Mouse (Mus musculus) CH12.LX (cell line): ENCODE measurements around the gene Cnga2. TPM values are rescaled to one million over a fixed set of nuclear protein-coding genes. Genes with fewer than 3 reads are reported as not detected.

Experiments used
- DNase-seq: peaks from one replicate; pipeline ENCODE4 v3.0.0-alpha.2; 2013; ENCODE audit errors: extremely low read depth
- H3K27ac ChIP-seq: 2 replicates; pipeline ENCODE4 v1.5.1; 2012; ENCODE audit warnings: low read depth, mild to moderate bottlenecking, control low read depth, moderate library complexity; ENCODE audit not compliant: insufficient read depth
- H3K27me3 ChIP-seq: replicated peaks from 2 replicates; pipeline ENCODE3; 2012; ENCODE audit warnings: inconsistent platforms
- H3K36me3 ChIP-seq, 2 experiments: replicated peaks in 1 of 2; 2 replicates each; pipeline versions ENCODE3 to v1.6.1; 2012; ENCODE audit warnings: inconsistent platforms in 1 of 2, low read length in 1 of 2, mild to moderate bottlenecking in 1 of 2, mixed read lengths in 1 of 2, moderate library complexity in 1 of 2; ENCODE audit not compliant: control insufficient read depth in 1 of 2, insufficient read depth in 1 of 2
- H3K4me1 ChIP-seq, 2 experiments: 2 replicates each; pipeline ENCODE4 v1.6.1; 2012; ENCODE audit warnings: inconsistent platforms in 1 of 2, moderate library complexity in 1 of 2; ENCODE audit not compliant: insufficient read depth in 2 of 2, control insufficient read depth in 1 of 2
- H3K4me2 ChIP-seq: 2 replicates; pipeline ENCODE4 v1.6.1; 2012; ENCODE audit warnings: low read depth, mild to moderate bottlenecking, control low read depth; ENCODE audit not compliant: poor library complexity, insufficient read depth, severe bottlenecking
- H3K4me3 ChIP-seq, 3 experiments: fragments of 150-350 bp in 1 of 3; sonication (generic) in 1 of 3; replicated peaks in 1 of 3; 2 replicates each; pipeline versions ENCODE3 to v1.5.1; 2011 to 2012; ENCODE audit warnings: low read depth in 2 of 3, low read length in 2 of 3, mild to moderate bottlenecking in 2 of 3, moderate library complexity in 2 of 3, control low read depth in 1 of 3, improper control_type of control experiment in 1 of 3, inconsistent platforms in 1 of 3, mixed read lengths in 1 of 3; ENCODE audit not compliant: poor library complexity in 1 of 3
- H3K79me2 ChIP-seq: replicated peaks from 2 replicates; pipeline ENCODE4 v1.6.1; 2012; ENCODE audit warnings: mild to moderate bottlenecking, moderate library complexity; ENCODE audit not compliant: control insufficient read depth, poor library complexity, insufficient read depth, severe bottlenecking; ENCODE audit errors: extremely low read depth
- H3K9ac ChIP-seq: 2 replicates; pipeline ENCODE4 v1.6.1; 2012; ENCODE audit warnings: low read depth, mild to moderate bottlenecking, control low read depth, moderate library complexity; ENCODE audit not compliant: insufficient read depth
- H3K9me3 ChIP-seq: replicated peaks from 2 replicates; pipeline ENCODE3; 2012; ENCODE audit warnings: low read length, inconsistent platforms, mixed read lengths
- BHLHE40 ChIP-seq: IDR thresholded peaks from 2 replicates; pipeline ENCODE4 v1.6.1; 2011; ENCODE audit warnings: mild to moderate bottlenecking, low read depth, low read length, improper control_type of control experiment
- CHD1 ChIP-seq: IDR thresholded peaks from 2 replicates; pipeline ENCODE4 v1.6.1; 2012; ENCODE audit warnings: low read depth, low read length, improper control_type of control experiment, inconsistent platforms
- CHD2 ChIP-seq: IDR thresholded peaks from 2 replicates; pipeline ENCODE4 v1.6.1; 2011; ENCODE audit warnings: low read length, improper control_type of control experiment
- CTCF ChIP-seq, 2 experiments: IDR thresholded peaks in 1 of 2; conservative IDR thresholded peaks in 1 of 2; 2 replicates each; pipeline ENCODE4 v1.5.1; 2011 to 2012; ENCODE audit warnings: low read depth in 2 of 2, low read length in 2 of 2, improper control_type of control experiment in 1 of 2, inconsistent platforms in 1 of 2, mild to moderate bottlenecking in 1 of 2, moderate library complexity in 1 of 2
- E2F4 ChIP-seq: IDR thresholded peaks from 2 replicates; pipeline ENCODE4 v1.6.1; 2011; ENCODE audit warnings: low read depth, low read length, improper control_type of control experiment; ENCODE audit not compliant: insufficient replicate concordance
- ETS1 ChIP-seq: conservative IDR thresholded peaks from 2 replicates; pipeline ENCODE4 v1.6.1; 2012; ENCODE audit warnings: low read depth, mild to moderate bottlenecking, inconsistent platforms, low read length, improper control_type of control experiment, moderate library complexity
- GABPA ChIP-seq: IDR thresholded peaks from 2 replicates; pipeline ENCODE4 v1.6.1; 2012; ENCODE audit warnings: low read depth, low read length, improper control_type of control experiment, inconsistent platforms; ENCODE audit not compliant: insufficient replicate concordance
- HCFC1 ChIP-seq: IDR thresholded peaks from 2 replicates; pipeline ENCODE4 v1.6.1; 2012; ENCODE audit warnings: low read depth, mild to moderate bottlenecking, inconsistent platforms, low read length, improper control_type of control experiment
- IRF4 ChIP-seq: IDR thresholded peaks from 2 replicates; pipeline ENCODE4 v1.6.1; 2014; ENCODE audit warnings: low read depth, mild to moderate bottlenecking, inconsistent platforms, low read length, improper control_type of control experiment
- JUN ChIP-seq: IDR thresholded peaks from 2 replicates; pipeline ENCODE4 v1.6.1; 2011; ENCODE audit warnings: low read depth, mild to moderate bottlenecking, low read length, improper control_type of control experiment, moderate library complexity; ENCODE audit not compliant: insufficient read depth
- KAT2A ChIP-seq: IDR thresholded peaks from 2 replicates; pipeline ENCODE4 v1.6.1; 2012; ENCODE audit warnings: low read length, improper control_type of control experiment, inconsistent platforms; ENCODE audit not compliant: insufficient replicate concordance
- MAFK ChIP-seq: IDR thresholded peaks from 2 replicates; pipeline ENCODE4 v1.6.1; 2011; ENCODE audit warnings: low read length, improper control_type of control experiment; ENCODE audit not compliant: insufficient replicate concordance
- MAZ ChIP-seq: IDR thresholded peaks from 2 replicates; pipeline ENCODE4 v1.6.1; 2012; ENCODE audit warnings: low read depth, mild to moderate bottlenecking, inconsistent platforms, low read length, improper control_type of control experiment, moderate library complexity
- MEF2A ChIP-seq: IDR thresholded peaks from 2 replicates; pipeline ENCODE4 v1.6.1; 2014; ENCODE audit warnings: low read depth, mild to moderate bottlenecking, inconsistent platforms, low read length, improper control_type of control experiment, borderline replicate concordance
- MXI1 ChIP-seq: IDR thresholded peaks from 2 replicates; pipeline ENCODE4 v1.6.1; 2011; ENCODE audit warnings: mild to moderate bottlenecking, low read depth, low read length, improper control_type of control experiment
- MYC ChIP-seq: IDR thresholded peaks from 2 replicates; pipeline ENCODE4 v1.6.1; 2011; ENCODE audit warnings: low read depth, mild to moderate bottlenecking, improper control_type of control experiment, low read length
- NRF1 ChIP-seq: IDR thresholded peaks from 2 replicates; pipeline ENCODE4 v1.6.1; 2014; ENCODE audit warnings: low read depth, mild to moderate bottlenecking, inconsistent platforms, low read length, improper control_type of control experiment, moderate library complexity
- RAD21 ChIP-seq: IDR thresholded peaks from 2 replicates; pipeline ENCODE4 v1.6.1; 2011; ENCODE audit warnings: low read depth, mild to moderate bottlenecking, low read length, improper control_type of control experiment, moderate library complexity
- RCOR1 ChIP-seq: conservative IDR thresholded peaks from 2 replicates; pipeline ENCODE4 v1.6.1; 2012; ENCODE audit warnings: low read depth, mild to moderate bottlenecking, inconsistent platforms, low read length, improper control_type of control experiment
- SIN3A ChIP-seq: IDR thresholded peaks from 2 replicates; pipeline ENCODE4 v1.6.1; 2012; ENCODE audit warnings: low read length, improper control_type of control experiment, inconsistent platforms
- SMC3 ChIP-seq: IDR thresholded peaks from 2 replicates; pipeline ENCODE4 v1.6.1; 2011; ENCODE audit warnings: low read depth, low read length, improper control_type of control experiment
- TCF12 ChIP-seq: IDR thresholded peaks from 2 replicates; pipeline ENCODE4 v1.6.1; 2014; ENCODE audit warnings: low read depth, mild to moderate bottlenecking, inconsistent platforms, low read length, improper control_type of control experiment
- UBTF ChIP-seq: IDR thresholded peaks from 2 replicates; pipeline ENCODE4 v1.6.1; 2012; ENCODE audit warnings: low read depth, mild to moderate bottlenecking, inconsistent platforms, low read length, improper control_type of control experiment, moderate library complexity
- USF2 ChIP-seq: conservative IDR thresholded peaks from 2 replicates; pipeline ENCODE4 v1.6.1; 2011; ENCODE audit warnings: low read depth, low read length, improper control_type of control experiment
- ZC3H11A ChIP-seq: IDR thresholded peaks from 2 replicates; pipeline ENCODE4 v1.6.1; 2012; ENCODE audit warnings: low read depth, mild to moderate bottlenecking, inconsistent platforms, low read length, improper control_type of control experiment
- ZMIZ1 ChIP-seq: IDR thresholded peaks from 2 replicates; pipeline ENCODE4 v1.6.1; 2012; ENCODE audit warnings: low read depth, mild to moderate bottlenecking, inconsistent platforms, low read length, improper control_type of control experiment
- dilution Hi-C: fragments of 300-500 bp; cut with MboI; formaldehyde crosslinking; loops from 2 replicates; pipeline ENCODE4 v1.14.3; 2020; ENCODE audit warnings: low sequenced_read_pairs; ENCODE audit not compliant: extremely low pct_unique_long_range_greater_than_20kb, extremely low pct_ligation_motif_present
- in situ Hi-C: fragments of 300-500 bp; cut with MboI; formaldehyde crosslinking; loops from 3 replicates; pipeline ENCODE4 v1.14.3; 2019; ENCODE audit warnings: low sequenced_read_pairs, low pct_ligation_motif_present, low pct_unique_long_range_greater_than_20kb, mixed read lengths
- polyA plus RNA-seq: library from polyadenylated mRNA; unstranded; fragments of >175 nt; gene quantifications from 2 replicates; pipeline ENCODE4 v1.2.1, GENCODE M21; 2012; ENCODE audit warnings: low read depth; ENCODE audit not compliant: insufficient read length
- total RNA-seq, 2 experiments: library from RNA; depleted of rRNA; stranded (reverse); fragments of 300-350 nt in 1 of 2; fragments of >200 nt in 1 of 2; gene quantifications; 2 replicates each; pipeline ENCODE4 v1.2.3; 2012 to 2014

Gene Cnga2
- total and polyA plus RNA-seq, 3 experiments: not detected

- no peak overlapping the region for H3K9ac ChIP-seq
- H3K4me2 ChIP-seq: no peak overlapping the region
- no peaks in the 10 kb centered on the region for H3K36me3 ChIP-seq
- no peak for DNase-seq
- in situ Hi-C loops: no loop called here
- TF ChIP-seq RCOR1 (no peak), RAD21 (peak; percentile 54), IRF4 (no peak), SIN3A (no peak), CTCF (conservative IDR thresholded peaks at IDR 0.05 in 1 of 2, IDR thresholded peaks at IDR 0.05 in 1 of 2; ENCODE audit: low read depth in 2 of 2, low read length in 2 of 2) (peak; percentile 38 to 61; a peak in 3 of 4 replicates), BHLHE40 (no peak), MAFK (no peak), NRF1 (no peak), SMC3 (peak; percentile 27), CHD1 (no peak)
- H3K4me1 ChIP-seq: no peaks in the 10 kb centered on the region
- no peak overlapping the region for H3K27ac ChIP-seq
- H3K79me2 ChIP-seq: no peaks in the 10 kb centered on the region
- no peaks in the 10 kb centered on the region for H3K27me3 ChIP-seq
- no peaks in the 10 kb centered on the region for H3K9me3 ChIP-seq
- dilution Hi-C loops: no loop called here
- no peak overlapping the region for H3K4me3 ChIP-seq
These were observed 31.2 kb downstream of the Cnga2 start for GRCm38 (mm10) chrX:72022750-72023398.

GRCm38 (mm10) chrX:72023542-72023941, 31.9 kb downstream of the Cnga2 start:
- Histone ChIP-seq H3K9me3 (no peaks in the 10 kb centered on the region), H3K4me1 (no peaks in the 10 kb centered on the region)
- TF ChIP-seq ZMIZ1 (no peak), ETS1 (no peak), E2F4 (no peak)
- TF ChIP-seq, all 38 proteins: peak for 0
- dilution Hi-C loops: no loop called here
- in situ Hi-C loops: no loop called here
- no peak overlapping the region for H3K27ac ChIP-seq
- H3K4me3 ChIP-seq: no peak overlapping the region
- H3K9ac ChIP-seq: no peak overlapping the region
- H3K4me2 ChIP-seq: no peak overlapping the region
- H3K27me3 ChIP-seq: no peaks in the 10 kb centered on the region
- DNase-seq: no peak
- H3K36me3 ChIP-seq: no peaks in the 10 kb centered on the region
- no peaks in the 10 kb centered on the region for H3K79me2 ChIP-seq

GRCm38 (mm10) chrX:72044056-72044455, 52.4 kb downstream of the Cnga2 start:
- Histone ChIP-seq H3K27ac (no peak overlapping the region), H3K79me2 (no peaks in the 10 kb centered on the region), H3K9me3 (no peaks in the 10 kb centered on the region), H3K9ac (no peak overlapping the region), H3K4me1 (no peaks in the 10 kb centered on the region), H3K36me3 (no peaks in the 10 kb centered on the region), H3K4me2 (no peak overlapping the region), H3K4me3 (no peak overlapping the region), H3K27me3 (no peaks in the 10 kb centered on the region)
- no peak for DNase-seq
- in situ Hi-C loops (no loop called here), dilution Hi-C loops (no loop called here)
- TF ChIP-seq SIN3A: no peak
- TF ChIP-seq UBTF: no peak
- no peak for TF ChIP-seq USF2
- TF ChIP-seq SMC3: no peak
- no peak for TF ChIP-seq MYC
- TF ChIP-seq MAFK: no peak
- TF ChIP-seq TCF12: no peak
- no peak for TF ChIP-seq KAT2A
- no peak for TF ChIP-seq ZC3H11A
- no peak for TF ChIP-seq GABPA
- no peak for TF ChIP-seq MAZ
- no peak for TF ChIP-seq HCFC1
- TF ChIP-seq MXI1: no peak
- no peak for TF ChIP-seq MEF2A
- TF ChIP-seq CHD2: no peak
- TF ChIP-seq JUN: no peak
- TF ChIP-seq RCOR1: no peak
